Mouse (Mus musculus) cerebellum, postnatal 14 days (tissue): ENCODE data around the gene Cnpy1.
A peak's percentile ranks its signal among the peaks of the same experiment; 100 is the strongest.

ENCODE experiments used
- DNase-seq, 2 experiments: peaks; one replicate each; pipeline ENCODE4 v3.0.0; 2021; ENCODE audit warnings: mixed read lengths in 2 of 2

Cnpy1 gene

GRCm38 (mm10) chr5:28245574-28245973 is at the start of gene Cnpy1:
TSS of gene Cnpy1 (minus strand) at chr5:28245806.
- peak; percentile 14 to 28 for DNase-seq

- DNase-seq, result peak; percentile 98 to 99
Measured at GRCm38 (mm10) chr5:28293990-28294389, 48.4 kb upstream of the Cnpy1 start.

- DNase-seq, result no peak
Measured at GRCm38 (mm10) chr5:28292281-28292680, 46.7 kb upstream of the Cnpy1 start.

- no peak for DNase-seq
Measured at GRCm38 (mm10) chr5:28291118-28291850, 45.7 kb upstream of the Cnpy1 start.

GRCm38 (mm10) chr5:28290630-28291029 is 45.0 kb upstream of the Cnpy1 start:
- DNase-seq, result no peak

GRCm38 (mm10) chr5:28289111-28289510 is 43.5 kb upstream of the Cnpy1 start:
- DNase-seq, result peak; percentile 46 to 58

- DNase-seq, result no peak
Measured at GRCm38 (mm10) chr5:28277279-28277678, 31.7 kb upstream of the Cnpy1 start.

- DNase-seq, result no peak
Measured at GRCm38 (mm10) chr5:28272836-28273235, 27.2 kb upstream of the Cnpy1 start.

GRCm38 (mm10) chr5:28269469-28269991 is 23.9 kb upstream of the Cnpy1 start:
- no peak for DNase-seq

- DNase-seq, result peak; percentile 71 to 77
Measured at GRCm38 (mm10) chr5:28267576-28267975, 22.0 kb upstream of the Cnpy1 start.

- no peak for DNase-seq
Measured at GRCm38 (mm10) chr5:28265653-28266052, 20.0 kb upstream of the Cnpy1 start.

- DNase-seq, result no peak
Measured at GRCm38 (mm10) chr5:28263852-28264251, 18.2 kb upstream of the Cnpy1 start.

- no peak for DNase-seq
Measured at GRCm38 (mm10) chr5:28262070-28262469, 16.5 kb upstream of the Cnpy1 start.

GRCm38 (mm10) chr5:28259939-28260338 is 14.3 kb upstream of the Cnpy1 start:
- peak in 1 of 2 experiments; percentile 52 for DNase-seq

- no peak for DNase-seq
Measured at GRCm38 (mm10) chr5:28259385-28259784, 13.8 kb upstream of the Cnpy1 start.

- DNase-seq, result peak in 1 of 2 experiments; percentile 62
Measured at GRCm38 (mm10) chr5:28257816-28258215, 12.2 kb upstream of the Cnpy1 start.

GRCm38 (mm10) chr5:28252999-28253398 is 7.4 kb upstream of the Cnpy1 start:
- DNase-seq, result peak in 1 of 2 experiments; percentile 56

- no peak for DNase-seq
Measured at GRCm38 (mm10) chr5:28252260-28252659, 6.7 kb upstream of the Cnpy1 start.

- peak; percentile 94 for DNase-seq
Measured at GRCm38 (mm10) chr5:28251211-28251764, 5.7 kb upstream of the Cnpy1 start.

GRCm38 (mm10) chr5:28250479-28250878 is 4.9 kb upstream of the Cnpy1 start:
- peak in 1 of 2 experiments; percentile 42 for DNase-seq

- peak; percentile 19 to 24 for DNase-seq
Measured at GRCm38 (mm10) chr5:28245121-28245520, 485 bp downstream of the Cnpy1 start.

- peak; percentile 72 for DNase-seq
Measured at GRCm38 (mm10) chr5:28243501-28244177, 2.0 kb downstream of the Cnpy1 start.

- no peak for DNase-seq
Measured at GRCm38 (mm10) chr5:28241423-28241822, 4.2 kb downstream of the Cnpy1 start.

- peak; percentile 25 to 56 for DNase-seq
Measured at GRCm38 (mm10) chr5:28239829-28240228, 5.8 kb downstream of the Cnpy1 start.
